Mouse (Mus musculus): ENCODE data around the gene Smarcc2. TPM values are rescaled to one million over a fixed set of nuclear protein-coding genes. Genes with fewer than 3 reads are reported as not detected.

Gene Smarcc2
- polyA plus RNA-seq, 1 experiment from 2014 or later: 57.5 TPM

GRCm38 (mm10) chr10:128510301-128510700 is 51.3 kb downstream of the Smarcc2 start:
- Histone ChIP-seq H3K9me3 (replicated peaks; ENCODE audit: control insufficient read depth, low read length) (no peaks in the 10 kb centered on the region), H3K27ac (ENCODE audit: low read length) (no peak overlapping the region), H3K27me3 (ENCODE audit: control insufficient read depth, insufficient read depth, low read length) (no peaks in the 10 kb centered on the region), H3K36me3 (ENCODE audit: control insufficient read depth, insufficient read depth) (peaks cover 13% of the 10 kb centered on the region), H3K4me1 (ENCODE audit: control insufficient read depth, insufficient read depth, low read length) (no peaks in the 10 kb centered on the region; the same call in 1 of the 2 replicates), H3K4me2 (ENCODE audit: low read depth, low read length) (no peak overlapping the region), H3K9ac (ENCODE audit: low read length) (no peak overlapping the region), H3K4me3 (ENCODE audit: low read length) (no peak overlapping the region)
- ATAC-seq (replicated peaks; ENCODE audit: extremely low read depth, insufficient read depth, low FRiP score): no peak
- WGBS: 81% methylated on average over 11 of the region's 11 CpGs

GRCm38 (mm10) chr10:128511189-128511588 is 52.1 kb downstream of the Smarcc2 start:
- Histone ChIP-seq H3K4me1 (ENCODE audit: control insufficient read depth, insufficient read depth, low read length) (no peaks in the 10 kb centered on the region), H3K9me3 (replicated peaks; ENCODE audit: control insufficient read depth, low read length) (no peaks in the 10 kb centered on the region), H3K36me3 (ENCODE audit: control insufficient read depth, insufficient read depth) (peaks cover 21% of the 10 kb centered on the region), H3K4me3 (ENCODE audit: low read length) (no peak overlapping the region), H3K27ac (ENCODE audit: low read length) (no peak overlapping the region), H3K4me2 (ENCODE audit: low read depth, low read length) (no peak overlapping the region), H3K9ac (ENCODE audit: low read length) (no peak overlapping the region), H3K27me3 (ENCODE audit: control insufficient read depth, insufficient read depth, low read length) (no peaks in the 10 kb centered on the region)
- 84% methylated on average over 9 of the region's 9 CpGs for WGBS
- ATAC-seq (replicated peaks; ENCODE audit: extremely low read depth, insufficient read depth, low FRiP score): no peak

- no peak overlapping the region for H3K4me2 ChIP-seq (ENCODE audit: low read depth, low read length)
- no peaks in the 10 kb centered on the region for H3K4me1 ChIP-seq (ENCODE audit: control insufficient read depth, insufficient read depth, low read length)
- no peak overlapping the region for H3K4me3 ChIP-seq (ENCODE audit: low read length)
- WGBS: 84% methylated on average over 12 of the region's 12 CpGs
- no peak for ATAC-seq (replicated peaks; ENCODE audit: extremely low read depth, insufficient read depth, low FRiP score)
- no peaks in the 10 kb centered on the region for H3K9me3 ChIP-seq (replicated peaks; ENCODE audit: control insufficient read depth, low read length)
- H3K9ac ChIP-seq (ENCODE audit: low read length): no peak overlapping the region
- no peak overlapping the region for H3K27ac ChIP-seq (ENCODE audit: low read length)
- peaks cover 27% of the 10 kb centered on the region for H3K36me3 ChIP-seq (ENCODE audit: control insufficient read depth, insufficient read depth)
- no peaks in the 10 kb centered on the region for H3K27me3 ChIP-seq (ENCODE audit: control insufficient read depth, insufficient read depth, low read length)
Observed at GRCm38 (mm10) chr10:128511761-128512160, 52.7 kb downstream of the Smarcc2 start.

DNA sequence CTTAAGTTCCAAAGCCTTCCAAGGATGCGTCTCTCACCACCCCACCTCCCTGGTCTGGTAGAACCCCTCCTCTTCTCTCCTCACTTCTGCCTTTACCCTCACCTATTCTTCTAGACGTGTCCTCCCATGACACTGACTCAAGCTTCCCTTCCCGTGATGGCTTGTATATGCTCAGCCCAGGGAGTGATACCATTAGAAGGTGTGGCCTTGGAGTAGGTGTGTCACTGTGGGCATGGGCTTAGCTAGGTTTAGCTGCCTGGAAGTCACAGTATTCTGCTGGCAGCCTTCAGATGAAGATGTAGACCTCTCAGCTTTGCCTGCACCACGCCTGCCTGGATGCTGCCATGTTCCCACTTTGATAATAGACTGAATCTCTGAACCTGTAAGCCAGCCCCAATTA is 56.0 kb downstream of the Smarcc2 start:
- H3K27me3 ChIP-seq (ENCODE audit: control insufficient read depth, insufficient read depth, low read length): no peaks in the 10 kb centered on the region
- ATAC-seq (replicated peaks; ENCODE audit: extremely low read depth, insufficient read depth, low FRiP score): no peak
- 87% methylated on average over 4 of the region's 4 CpGs for WGBS

GRCm38 (mm10) chr10:128516029-128516428 is 57.0 kb downstream of the Smarcc2 start:
- WGBS: 51% methylated on average over 20 of the region's 20 CpGs
- Histone ChIP-seq H3K9ac (ENCODE audit: low read length) (no peak overlapping the region), H3K27me3 (ENCODE audit: control insufficient read depth, insufficient read depth, low read length) (no peaks in the 10 kb centered on the region), H3K4me3 (ENCODE audit: low read length) (no peak overlapping the region), H3K9me3 (replicated peaks; ENCODE audit: control insufficient read depth, low read length) (no peaks in the 10 kb centered on the region), H3K27ac (ENCODE audit: low read length) (no peak overlapping the region), H3K4me1 (ENCODE audit: control insufficient read depth, insufficient read depth, low read length) (no peaks in the 10 kb centered on the region), H3K4me2 (ENCODE audit: low read depth, low read length) (no peak overlapping the region), H3K36me3 (ENCODE audit: control insufficient read depth, insufficient read depth) (peaks cover 41% of the 10 kb centered on the region)
- ATAC-seq (replicated peaks; ENCODE audit: extremely low read depth, insufficient read depth, low FRiP score): no peak

More for the DNA sequence above, 56.0 kb downstream of the Smarcc2 start:
- H3K4me2 ChIP-seq (ENCODE audit: low read depth, low read length): no peak overlapping the region
- H3K9me3 ChIP-seq (replicated peaks; ENCODE audit: control insufficient read depth, low read length): no peaks in the 10 kb centered on the region
- no peak overlapping the region for H3K27ac ChIP-seq (ENCODE audit: low read length)
- peaks cover 40% of the 10 kb centered on the region for H3K36me3 ChIP-seq (ENCODE audit: control insufficient read depth, insufficient read depth)
- no peak overlapping the region for H3K4me3 ChIP-seq (ENCODE audit: low read length)
- no peaks in the 10 kb centered on the region for H3K4me1 ChIP-seq (ENCODE audit: control insufficient read depth, insufficient read depth, low read length)
- H3K9ac ChIP-seq (ENCODE audit: low read length): no peak overlapping the region

GRCm38 (mm10) chr10:128516677-128517076 is 57.6 kb downstream of the Smarcc2 start:
- H3K36me3 ChIP-seq (ENCODE audit: control insufficient read depth, insufficient read depth): peaks cover 44% of the 10 kb centered on the region
- no peaks in the 10 kb centered on the region for H3K27me3 ChIP-seq (ENCODE audit: control insufficient read depth, insufficient read depth, low read length)
- no peaks in the 10 kb centered on the region for H3K4me1 ChIP-seq (ENCODE audit: control insufficient read depth, insufficient read depth, low read length)
- H3K27ac ChIP-seq (ENCODE audit: low read length): no peak overlapping the region
- no peaks in the 10 kb centered on the region for H3K9me3 ChIP-seq (replicated peaks; ENCODE audit: control insufficient read depth, low read length)
- H3K9ac ChIP-seq (ENCODE audit: low read length): no peak overlapping the region
- H3K4me2 ChIP-seq (ENCODE audit: low read depth, low read length): no peak overlapping the region
- ATAC-seq (replicated peaks; ENCODE audit: extremely low read depth, insufficient read depth, low FRiP score): no peak
- H3K4me3 ChIP-seq (ENCODE audit: low read length): no peak overlapping the region
- 43% methylated on average over 6 of the region's 6 CpGs for WGBS

DNA sequence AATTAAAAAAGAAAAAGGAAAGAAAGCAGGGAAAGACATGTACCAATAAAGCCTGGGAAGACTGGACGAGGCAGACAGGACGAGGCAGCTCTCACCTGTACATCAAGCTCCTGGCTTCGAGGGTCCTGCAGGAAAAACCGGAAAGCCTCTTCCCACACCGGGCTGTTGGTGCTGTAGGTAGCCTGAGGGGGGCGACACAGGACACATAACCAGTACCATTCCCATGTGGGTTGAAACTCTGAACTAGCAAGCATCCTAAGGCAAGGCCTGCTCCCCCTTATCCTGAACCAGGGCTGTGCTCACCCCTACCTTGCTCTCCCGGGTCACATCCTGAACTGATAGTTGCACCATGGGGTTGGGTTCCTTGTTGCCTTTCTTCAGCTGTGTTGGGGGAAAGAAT is 59.8 kb downstream of the Smarcc2 start:
- no peak overlapping the region for H3K27ac ChIP-seq (ENCODE audit: low read length)
- H3K9me3 ChIP-seq (replicated peaks; ENCODE audit: control insufficient read depth, low read length): no peaks in the 10 kb centered on the region
- H3K9ac ChIP-seq (ENCODE audit: low read length): no peak overlapping the region
- 74% methylated on average over 7 of the region's 7 CpGs for WGBS
- 0 out of 2 replicates have a peak, but pooled peaks have one; percentile 9 for ATAC-seq (replicated peaks; ENCODE audit: extremely low read depth, insufficient read depth, low FRiP score)
- H3K36me3 ChIP-seq (ENCODE audit: control insufficient read depth, insufficient read depth): peaks cover 42% of the 10 kb centered on the region
- no peaks in the 10 kb centered on the region for H3K27me3 ChIP-seq (ENCODE audit: control insufficient read depth, insufficient read depth, low read length)
- peaks cover under 1% of the 10 kb centered on the region; the same call in 1 of the 2 replicates for H3K4me1 ChIP-seq (ENCODE audit: control insufficient read depth, insufficient read depth, low read length)
- no peak overlapping the region for H3K4me3 ChIP-seq (ENCODE audit: low read length)
- no peak overlapping the region for H3K4me2 ChIP-seq (ENCODE audit: low read depth, low read length)

GRCm38 (mm10) chr10:128520591-128520990 is 61.5 kb downstream of the Smarcc2 start:
- Histone ChIP-seq H3K27me3 (ENCODE audit: control insufficient read depth, insufficient read depth, low read length) (no peaks in the 10 kb centered on the region), H3K9me3 (replicated peaks; ENCODE audit: control insufficient read depth, low read length) (no peaks in the 10 kb centered on the region), H3K9ac (ENCODE audit: low read length) (no peak overlapping the region), H3K36me3 (ENCODE audit: control insufficient read depth, insufficient read depth) (peaks cover 37% of the 10 kb centered on the region), H3K4me3 (ENCODE audit: low read length) (no peak overlapping the region), H3K4me1 (ENCODE audit: control insufficient read depth, insufficient read depth, low read length) (peaks cover 7% of the 10 kb centered on the region), H3K4me2 (ENCODE audit: low read depth, low read length) (no peak overlapping the region), H3K27ac (ENCODE audit: low read length) (no peak overlapping the region)
- no peak for ATAC-seq (replicated peaks; ENCODE audit: extremely low read depth, insufficient read depth, low FRiP score)
- 87% methylated on average over 16 of the region's 16 CpGs for WGBS

DNA sequence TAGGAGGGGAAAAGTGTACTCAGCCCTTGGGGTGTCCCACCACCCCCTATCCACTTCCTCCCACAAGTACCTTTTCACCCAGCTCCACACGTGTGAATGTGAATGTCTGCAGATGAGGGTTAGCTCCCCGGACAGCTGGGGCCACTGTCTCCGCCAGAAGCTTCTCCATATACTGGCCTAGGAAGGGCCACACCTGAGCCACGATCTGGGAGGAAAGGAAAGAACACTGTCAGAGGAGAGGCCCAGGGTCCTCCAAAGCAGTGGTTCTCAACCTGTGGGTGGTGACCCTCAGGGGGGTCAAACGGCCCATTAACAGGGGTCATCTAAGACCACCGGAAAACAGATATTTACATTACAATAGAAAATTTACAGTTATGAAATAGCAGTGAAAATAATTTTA is 63.3 kb downstream of the Smarcc2 start:
- WGBS: 75% methylated on average over 6 of the region's 6 CpGs
- no peak overlapping the region for H3K4me3 ChIP-seq (ENCODE audit: low read length)
- H3K27me3 ChIP-seq (ENCODE audit: control insufficient read depth, insufficient read depth, low read length): no peaks in the 10 kb centered on the region
- H3K9me3 ChIP-seq (replicated peaks; ENCODE audit: control insufficient read depth, low read length): no peaks in the 10 kb centered on the region
- H3K4me1 ChIP-seq (ENCODE audit: control insufficient read depth, insufficient read depth, low read length): peaks cover 7% of the 10 kb centered on the region
- peaks cover 22% of the 10 kb centered on the region for H3K36me3 ChIP-seq (ENCODE audit: control insufficient read depth, insufficient read depth)
- ATAC-seq (replicated peaks; ENCODE audit: extremely low read depth, insufficient read depth, low FRiP score): no peak
- no peak overlapping the region for H3K27ac ChIP-seq (ENCODE audit: low read length)
- no peak overlapping the region for H3K9ac ChIP-seq (ENCODE audit: low read length)
- no peak overlapping the region for H3K4me2 ChIP-seq (ENCODE audit: low read depth, low read length)

All from heart, embryonic 16.5 days (tissue).